Mouse (Mus musculus) megakaryocyte, embryonic 14.5 days (primary cell): ENCODE results near the gene Mrps7.

Source experiments
- FLI1 ChIP-seq: IDR thresholded peaks from 2 replicates; pipeline ENCODE4 v1.6.1; 2012; ENCODE audit warnings: low read length, inconsistent platforms, mixed read lengths
- GATA1 ChIP-seq: IDR thresholded peaks from 3 replicates; pipeline ENCODE4 v1.6.1; 2012; ENCODE audit warnings: mixed read lengths, low read length, inconsistent platforms, borderline replicate concordance

- no peak for TF ChIP-seq GATA1
- TF ChIP-seq FLI1, result no peak
Measured at GRCm38 (mm10) chr11:115630532-115631504, 27.1 kb downstream of the Mrps7 start.
